Mouse (Mus musculus): ENCODE measurements around the gene Copg1. TPM values are rescaled to one million over a fixed set of nuclear protein-coding genes. Genes with fewer than 3 reads are reported as not detected.

Copg1 gene
- total RNA-seq (2021): 10 to 100 TPM; 40.3 to 41.0 TPM
- 29.5 and 35.9 TPM in 2 replicates for polyA plus RNA-seq (2012; rRNA removed)
- long read RNA-seq, full-length matches to known transcripts: 69 of 92 reads
- long read RNA-seq, partial matches to known transcripts: 20 of 92 reads
- long read RNA-seq, other reads (novel, unspliced or antisense): 3 of 92 reads

- Histone ChIP-seq H3K4me1 (ENCODE audit: control insufficient read depth, insufficient read depth, low read length) (peaks cover 2% of the 10 kb centered on the region), H3K36me3 (ENCODE audit: control insufficient read depth, insufficient read depth, low read length) (no peaks in the 10 kb centered on the region), H3K4me3 (peak within 1 kb of the TSS; percentile 87), H3K79me2 (replicated peaks; ENCODE audit: control insufficient read depth, insufficient read depth, low read length) (no peaks in the 10 kb centered on the region), H3K27me3 (ENCODE audit: control insufficient read depth, insufficient read depth, low read length) (no peaks in the 10 kb centered on the region), H3K9ac (ENCODE audit: low read depth, low read length) (peak within 1 kb of the TSS; percentile 68), H3K27ac (peak within 1 kb of the TSS; percentile 75)
- WGBS: 1% methylated on average over 31 of the region's 31 CpGs
- TF ChIP-seq EP300 (IDR thresholded peaks at IDR 0.05; ENCODE audit: insufficient read depth, low read depth, low read length) (peak; percentile 67; the same call in 1 of the 2 replicates), POLR2A (IDR thresholded peaks at IDR 0.05; ENCODE audit: insufficient read depth, low read depth, low read length) (peak; percentile 92), CTCF (IDR thresholded peaks at IDR 0.05) (no peak; the same call in 1 of the 2 replicates)
- intact Hi-C loops (cut with DNase I): loop anchor here (1.0 to 5.0 kb wide), 7 partner anchors 25 to 220 kb away; partner anchors contain the start of genes Cnbp, Hmces and Isy1
- DNase-seq: peak; percentile 99 to 100
These were observed at the start of gene Copg1 for GRCm38 (mm10) chr6:87887594-87888233. Copg1 (plus strand) TSS chr6:87887814.

- intact Hi-C loops (cut with DNase I): loop anchor here (1.0 to 2.0 kb wide), 3 partner anchors 13 to 50 kb away; partner anchors contain the start of gene Cnbp
- WGBS: under 1% methylated on average over 46 of the region's 46 CpGs
These were observed 48.9 kb upstream of the Copg1 start, which contains the start of gene Isy1 for GRCm38 (mm10) chr6:87838551-87839197. Isy1 (minus strand) TSS chr6:87838798.

GRCm38 (mm10) chr6:87839797-87840341 lies 47.7 kb upstream of the Copg1 start:
- Histone ChIP-seq H3K4me3 (no peak overlapping the region), H3K4me1 (ENCODE audit: control insufficient read depth, insufficient read depth, low read length) (no peaks in the 10 kb centered on the region), H3K79me2 (replicated peaks; ENCODE audit: control insufficient read depth, insufficient read depth, low read length) (0 out of 2 replicates have a peak, but pooled peaks cover 1% of the 10 kb centered on the region), H3K27me3 (ENCODE audit: control insufficient read depth, insufficient read depth, low read length) (no peaks in the 10 kb centered on the region), H3K27ac (no peak overlapping the region), H3K9ac (ENCODE audit: low read depth, low read length) (no peak overlapping the region), H3K36me3 (ENCODE audit: control insufficient read depth, insufficient read depth, low read length) (peaks cover 21% of the 10 kb centered on the region)
- TF ChIP-seq EP300 (IDR thresholded peaks at IDR 0.05; ENCODE audit: insufficient read depth, low read depth, low read length): no peak
- TF ChIP-seq POLR2A (IDR thresholded peaks at IDR 0.05; ENCODE audit: insufficient read depth, low read depth, low read length): no peak
- TF ChIP-seq CTCF (IDR thresholded peaks at IDR 0.05): no peak
- DNase-seq: no peak
- WGBS: 48% methylated on average over 11 of the region's 11 CpGs
- intact Hi-C loops (cut with DNase I): loop anchor here (2.0 kb wide), 1 partner anchor 49 kb away; no protein-coding TSS in a partner anchor

More at GRCm38 (mm10) chr6:87838551-87839197, 48.9 kb upstream of the Copg1 start, which contains the start of gene Isy1:
- peak; percentile 91 to 96 for DNase-seq
- no peaks in the 10 kb centered on the region for H3K27me3 ChIP-seq (ENCODE audit: control insufficient read depth, insufficient read depth, low read length)
- peak within 1 kb of the TSS; percentile 83 for H3K27ac ChIP-seq
- peaks cover 11% of the 10 kb centered on the region for H3K36me3 ChIP-seq (ENCODE audit: control insufficient read depth, insufficient read depth, low read length)
- TF ChIP-seq POLR2A (IDR thresholded peaks at IDR 0.05; ENCODE audit: insufficient read depth, low read depth, low read length) (peak; percentile 97), CTCF (IDR thresholded peaks at IDR 0.05) (0 out of 2 replicates have a peak, but pooled peaks have one; percentile 22), EP300 (IDR thresholded peaks at IDR 0.05; ENCODE audit: insufficient read depth, low read depth, low read length) (peak; percentile 92)
- H3K4me1 ChIP-seq (ENCODE audit: control insufficient read depth, insufficient read depth, low read length): no peaks in the 10 kb centered on the region
- peak within 1 kb of the TSS; percentile 77 for H3K9ac ChIP-seq (ENCODE audit: low read depth, low read length)
- H3K79me2 ChIP-seq (replicated peaks; ENCODE audit: control insufficient read depth, insufficient read depth, low read length): 0 out of 2 replicates have a peak, but pooled peaks cover 1% of the 10 kb centered on the region
- H3K4me3 ChIP-seq: peak within 1 kb of the TSS; percentile 71

GRCm38 (mm10) chr6:87841635-87842034 lies 46.0 kb upstream of the Copg1 start:
- H3K27me3 ChIP-seq (ENCODE audit: control insufficient read depth, insufficient read depth, low read length): no peaks in the 10 kb centered on the region
- 0 out of 2 replicates have a peak, but pooled peaks cover 1% of the 10 kb centered on the region for H3K79me2 ChIP-seq (replicated peaks; ENCODE audit: control insufficient read depth, insufficient read depth, low read length)
- DNase-seq: no peak
- no peak for TF ChIP-seq CTCF (IDR thresholded peaks at IDR 0.05)
- H3K9ac ChIP-seq (ENCODE audit: low read depth, low read length): no peak overlapping the region
- no peak overlapping the region for H3K27ac ChIP-seq
- peaks cover 34% of the 10 kb centered on the region for H3K36me3 ChIP-seq (ENCODE audit: control insufficient read depth, insufficient read depth, low read length)
- 79% methylated on average over 8 of the region's 8 CpGs for WGBS
- no peak overlapping the region for H3K4me3 ChIP-seq
- intact Hi-C loops (cut with DNase I): no loop called here
- H3K4me1 ChIP-seq (ENCODE audit: control insufficient read depth, insufficient read depth, low read length): no peaks in the 10 kb centered on the region

- no peaks in the 10 kb centered on the region for H3K27me3 ChIP-seq (ENCODE audit: control insufficient read depth, insufficient read depth, low read length)
- H3K36me3 ChIP-seq (ENCODE audit: control insufficient read depth, insufficient read depth, low read length): peaks cover 40% of the 10 kb centered on the region
- TF ChIP-seq CTCF (IDR thresholded peaks at IDR 0.05): peak; percentile 49
- no peak for TF ChIP-seq EP300 (IDR thresholded peaks at IDR 0.05; ENCODE audit: insufficient read depth, low read depth, low read length)
- TF ChIP-seq POLR2A (IDR thresholded peaks at IDR 0.05; ENCODE audit: insufficient read depth, low read depth, low read length): no peak
- no peak overlapping the region for H3K27ac ChIP-seq
- intact Hi-C loops (cut with DNase I): no loop called here
- WGBS: 15% methylated on average over 1 of the region's 1 CpGs
- H3K9ac ChIP-seq (ENCODE audit: low read depth, low read length): no peak overlapping the region
- H3K79me2 ChIP-seq (replicated peaks; ENCODE audit: control insufficient read depth, insufficient read depth, low read length): 0 out of 2 replicates have a peak, but pooled peaks cover 1% of the 10 kb centered on the region
- H3K4me1 ChIP-seq (ENCODE audit: control insufficient read depth, insufficient read depth, low read length): peaks cover 3% of the 10 kb centered on the region
- H3K4me3 ChIP-seq: no peak overlapping the region
- no peak for DNase-seq
These were observed 45.4 kb upstream of the Copg1 start for GRCm38 (mm10) chr6:87842254-87842653.
